Mouse (Mus musculus) stomach, postnatal 0 days (tissue): ENCODE results near the gene Olfr561. TPM values are rescaled to one million over a fixed set of nuclear protein-coding genes. Genes with fewer than 3 reads are reported as not detected.

Experiments
- ATAC-seq: fragments of 200-750 bp; cut with Nextera tagmentation; 2 replicates; pipeline ENCODE4 v1.8.0; 2017; ENCODE audit not compliant: low FRiP score, low TSS enrichment
- DNase-seq: peaks from one replicate; pipeline ENCODE4 v3.0.0-alpha.2; 2016; ENCODE audit warnings: low spot score
- H3K27ac ChIP-seq: fragments of 300-500 bp; sonication (generic); replicated peaks from 2 replicates; pipeline ENCODE4 v1.5.1; 2014; ENCODE audit warnings: mild to moderate bottlenecking, control low read depth
- H3K27me3 ChIP-seq: fragments of 300-500 bp; sonication (generic); 2 replicates; pipeline ENCODE4 v1.6.1; 2014; ENCODE audit warnings: low read length; ENCODE audit not compliant: control insufficient read depth, insufficient read depth
- H3K36me3 ChIP-seq: fragments of 300-500 bp; sonication (generic); 2 replicates; pipeline ENCODE4 v1.6.1; 2014; ENCODE audit warnings: low read length, mixed read lengths; ENCODE audit not compliant: control insufficient read depth, insufficient read depth
- H3K4me1 ChIP-seq: fragments of 300-500 bp; sonication (generic); replicated peaks from 2 replicates; pipeline ENCODE4 v1.6.1; 2014; ENCODE audit warnings: antibody characterized with exemption; ENCODE audit not compliant: control insufficient read depth, insufficient read depth
- H3K4me2 ChIP-seq: fragments of 300-500 bp; sonication (generic); replicated peaks from 2 replicates; pipeline ENCODE4 v1.6.1; 2014; ENCODE audit warnings: low read depth, mild to moderate bottlenecking, control low read depth, moderate library complexity
- H3K4me3 ChIP-seq: fragments of 300-500 bp; sonication (generic); 2 replicates; pipeline ENCODE4 v1.5.1; 2014; ENCODE audit warnings: low read depth, low read length, control low read depth
- H3K9ac ChIP-seq: fragments of 300-500 bp; sonication (generic); 2 replicates; pipeline ENCODE4 v1.6.1; 2014; ENCODE audit warnings: mild to moderate bottlenecking, low read length, control low read depth, mixed read lengths
- H3K9me3 ChIP-seq: fragments of 300-500 bp; sonication (generic); 2 replicates; pipeline ENCODE4 v1.6.1; 2016; ENCODE audit warnings: low read length; ENCODE audit not compliant: control insufficient read depth
- CTCF ChIP-seq: IDR thresholded peaks from 2 replicates; pipeline ENCODE4 v1.5.1; 2016; ENCODE audit warnings: antibody characterized with exemption, low read depth, mild to moderate bottlenecking, moderate library complexity
- EP300 ChIP-seq: optimal IDR thresholded peaks from 2 replicates; pipeline ENCODE3; 2016; ENCODE audit warnings: antibody characterized with exemption
- WGBS: fragments of 180-500 bp; shearing (Covaris S2); extraction: QIAGEN DNeasy Blood & Tissue Kit; methylation state at CpG from one replicate; pipeline ENCODE4 v1.1.7; 2014; 5-methylcytosine and 5-hydroxymethylcytosine counted together
- polyA plus RNA-seq: library from polyadenylated mRNA; unstranded; fragments of >200 nt; fragmentation: Nextera tagmentation; extraction: Ambion mirVana; gene quantifications from 2 replicates; pipeline ENCODE4 v1.2.1, GENCODE M21; 2015

The Olfr561 gene
- not detected in 2 replicates for polyA plus RNA-seq

GRCm38 (mm10) chr7:102770921-102771320, at the start of gene Olfr561:
Gene Olfr561 (plus strand): TSS chr7:102771221.
- ATAC-seq (no peak), DNase-seq (no peak)
- 74% methylated on average over 2 of the region's 2 CpGs for WGBS
- no peak within 1 kb of the TSS for H3K27ac ChIP-seq
- no peak within 1 kb of the TSS for H3K9ac ChIP-seq
- no peaks in the 10 kb centered on the region for H3K9me3 ChIP-seq
- no peaks in the 10 kb centered on the region for H3K4me1 ChIP-seq
- H3K4me3 ChIP-seq, result no peak within 1 kb of the TSS
- TF ChIP-seq EP300 (no peak), CTCF (no peak)
- H3K4me2 ChIP-seq, result no peak within 1 kb of the TSS
- no peaks in the 10 kb centered on the region for H3K36me3 ChIP-seq
- H3K27me3 ChIP-seq, result no peaks in the 10 kb centered on the region

GRCm38 (mm10) chr7:102727391-102727790, 43.6 kb upstream of the Olfr561 start, which contains the start of gene Olfr559:
Gene Olfr559 (minus strand): TSS chr7:102727491.
- DNase-seq, result no peak
- no peaks in the 10 kb centered on the region for H3K9me3 ChIP-seq
- H3K4me1 ChIP-seq, result no peaks in the 10 kb centered on the region
- no peaks in the 10 kb centered on the region for H3K27me3 ChIP-seq
- no peak for ATAC-seq
- no peak within 1 kb of the TSS for H3K4me2 ChIP-seq
- H3K27ac ChIP-seq, result no peak within 1 kb of the TSS
- no peak within 1 kb of the TSS for H3K9ac ChIP-seq
- no peak for TF ChIP-seq CTCF
- TF ChIP-seq EP300, result no peak
- H3K4me3 ChIP-seq, result no peak within 1 kb of the TSS
- no peaks in the 10 kb centered on the region for H3K36me3 ChIP-seq

GRCm38 (mm10) chr7:102733793-102734192, 37.2 kb upstream of the Olfr561 start:
- Histone ChIP-seq H3K27me3 (no peaks in the 10 kb centered on the region), H3K36me3 (no peaks in the 10 kb centered on the region), H3K9ac (no peak overlapping the region), H3K4me1 (no peaks in the 10 kb centered on the region), H3K4me2 (no peak overlapping the region), H3K4me3 (no peak overlapping the region), H3K9me3 (no peaks in the 10 kb centered on the region), H3K27ac (no peak overlapping the region)
- WGBS, result 15% methylated on average over 1 of the region's 1 CpGs
- no peak for ATAC-seq
- DNase-seq, result no peak
- TF ChIP-seq CTCF (no peak), EP300 (no peak)

- no peaks in the 10 kb centered on the region for H3K36me3 ChIP-seq
- H3K9ac ChIP-seq, result no peak overlapping the region
- H3K27ac ChIP-seq, result no peak overlapping the region
- H3K27me3 ChIP-seq, result no peaks in the 10 kb centered on the region
- no peaks in the 10 kb centered on the region for H3K4me1 ChIP-seq
- DNase-seq, result no peak
- TF ChIP-seq CTCF, result no peak
- no peak for TF ChIP-seq EP300
- WGBS, result 42% methylated on average over 2 of the region's 2 CpGs
- ATAC-seq, result no peak
- no peaks in the 10 kb centered on the region for H3K9me3 ChIP-seq
- H3K4me3 ChIP-seq, result no peak overlapping the region
- no peak overlapping the region for H3K4me2 ChIP-seq
These were observed 33.3 kb upstream of the Olfr561 start for GRCm38 (mm10) chr7:102737705-102738104.

GRCm38 (mm10) chr7:102752086-102752485, 18.9 kb upstream of the Olfr561 start:
- no peaks in the 10 kb centered on the region for H3K27me3 ChIP-seq
- TF ChIP-seq CTCF (peak; percentile 51), EP300 (no peak)
- H3K4me2 ChIP-seq, result no peak overlapping the region
- DNase-seq (no peak), ATAC-seq (no peak)
- H3K4me3 ChIP-seq, result no peak overlapping the region
- H3K36me3 ChIP-seq, result no peaks in the 10 kb centered on the region
- whole genome bisulfite sequencing, result 10% methylated on average over 1 of the region's 1 CpGs
- H3K9me3 ChIP-seq, result no peaks in the 10 kb centered on the region
- H3K9ac ChIP-seq, result no peak overlapping the region
- H3K27ac ChIP-seq, result no peak overlapping the region
- no peaks in the 10 kb centered on the region for H3K4me1 ChIP-seq

- Histone ChIP-seq H3K9me3 (no peaks in the 10 kb centered on the region), H3K4me3 (no peak within 1 kb of the TSS), H3K27ac (no peak within 1 kb of the TSS), H3K27me3 (no peaks in the 10 kb centered on the region), H3K9ac (no peak within 1 kb of the TSS), H3K4me2 (no peak within 1 kb of the TSS), H3K4me1 (no peaks in the 10 kb centered on the region), H3K36me3 (no peaks in the 10 kb centered on the region)
- DNase-seq (no peak), ATAC-seq (no peak)
- 61% methylated on average over 4 of the region's 4 CpGs for WGBS
- TF ChIP-seq CTCF, result no peak
These were observed 11.8 kb upstream of the Olfr561 start, which contains the start of the genes Olfr560 and Olfr78 for GRCm38 (mm10) chr7:102759266-102759665. Gene Olfr560 (minus strand): TSS chr7:102759366. Gene Olfr78 (minus strand): TSS chr7:102759471.
